Mouse (Mus musculus): ENCODE measurements around the gene Zfand2a. TPM values are rescaled to one million over a fixed set of nuclear protein-coding genes. Genes with fewer than 3 reads are reported as not detected.

Zfand2a gene
- polyA plus RNA-seq, 1 experiment = 25.4 TPM

DNA sequence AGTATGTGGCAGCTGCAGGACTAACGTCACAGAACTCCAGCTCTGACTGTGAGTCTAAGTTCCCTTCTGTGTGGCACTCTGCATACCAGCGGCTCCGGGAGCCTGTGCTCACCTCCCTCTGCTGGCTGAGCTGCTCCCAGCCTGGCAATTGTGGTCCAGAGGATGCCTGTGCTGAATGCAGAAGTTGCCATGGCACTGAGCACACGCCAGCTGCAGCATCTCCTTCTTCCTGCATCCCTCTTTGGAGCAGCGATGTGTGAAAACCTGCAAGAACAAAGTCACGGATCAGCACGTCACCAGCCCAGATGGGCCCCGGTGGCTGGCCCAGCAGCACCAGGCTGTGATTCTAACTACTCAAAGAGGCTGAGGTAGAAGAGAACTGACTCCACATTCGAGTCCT, 9.6 kb downstream of the Zfand2a start:
- TF ChIP-seq CTCF (IDR thresholded peaks at IDR 0.05; ENCODE audit: borderline replicate concordance, insufficient read depth, low read length) (no peak), POLR2A (IDR thresholded peaks at IDR 0.05; ENCODE audit: low read depth, low read length) (no peak)
- no peak overlapping the region for H3K4me3 ChIP-seq (ENCODE audit: insufficient read depth, low read length)
- no peak overlapping the region for H3K27ac ChIP-seq (ENCODE audit: insufficient read depth, low read length)
- peaks cover 2% of the 10 kb centered on the region; the same call in 1 of the 2 replicates for H3K4me1 ChIP-seq (ENCODE audit: control insufficient read depth, insufficient read depth, low read length)

DNA sequence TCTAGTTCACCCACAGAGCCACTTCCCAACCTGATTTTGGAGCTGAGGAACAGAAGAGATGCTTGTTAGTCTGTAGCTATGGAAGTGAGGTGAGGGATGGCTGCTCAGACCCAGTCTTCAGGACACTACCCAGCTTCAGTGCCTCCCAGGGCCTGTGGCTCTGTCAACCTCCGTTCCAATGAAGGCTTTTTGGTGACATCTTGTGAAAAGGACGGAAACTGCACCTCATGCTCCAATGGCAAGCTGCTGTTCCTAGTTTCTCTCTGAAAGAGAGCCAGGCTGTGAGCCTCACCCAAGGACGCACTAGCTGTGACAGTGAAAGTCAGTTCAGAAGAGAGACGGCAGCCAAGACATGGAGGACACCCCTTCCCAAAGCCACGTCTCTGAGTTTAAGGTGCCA, 16.4 kb downstream of the Zfand2a start:
- H3K4me3 ChIP-seq (ENCODE audit: insufficient read depth, low read length) = no peak overlapping the region
- H3K27ac ChIP-seq (ENCODE audit: insufficient read depth, low read length) = no peak overlapping the region
- no peaks in the 10 kb centered on the region for H3K4me1 ChIP-seq (ENCODE audit: control insufficient read depth, insufficient read depth, low read length)
- no peak for TF ChIP-seq CTCF (IDR thresholded peaks at IDR 0.05; ENCODE audit: borderline replicate concordance, insufficient read depth, low read length)
- TF ChIP-seq POLR2A (IDR thresholded peaks at IDR 0.05; ENCODE audit: low read depth, low read length) = no peak

DNA sequence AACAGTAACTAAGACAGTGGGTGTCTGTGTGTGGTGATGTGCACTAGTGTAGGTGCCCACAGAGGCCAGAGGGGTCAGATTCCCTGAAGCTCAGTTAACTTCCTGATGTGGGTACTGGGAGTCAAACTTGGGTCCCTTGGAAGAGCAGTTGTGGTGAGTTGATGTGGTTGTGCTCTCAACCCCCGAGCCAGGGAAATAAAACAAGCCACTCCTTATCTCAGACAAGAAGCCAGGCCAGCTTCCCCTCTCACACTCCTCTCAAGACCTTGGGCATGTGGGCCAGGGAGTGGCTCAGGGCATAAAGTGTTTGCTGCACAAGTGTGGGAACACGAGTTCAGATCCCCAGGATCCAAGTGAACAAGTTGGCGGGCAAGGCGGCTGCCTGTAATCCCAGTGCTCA, 17.5 kb downstream of the Zfand2a start:
- Histone ChIP-seq H3K4me1 (ENCODE audit: control insufficient read depth, insufficient read depth, low read length) (no peaks in the 10 kb centered on the region), H3K27ac (ENCODE audit: insufficient read depth, low read length) (no peak overlapping the region), H3K4me3 (ENCODE audit: insufficient read depth, low read length) (no peak overlapping the region)
- TF ChIP-seq POLR2A (IDR thresholded peaks at IDR 0.05; ENCODE audit: low read depth, low read length) (no peak), CTCF (IDR thresholded peaks at IDR 0.05; ENCODE audit: borderline replicate concordance, insufficient read depth, low read length) (no peak)

- Histone ChIP-seq H3K27ac (ENCODE audit: insufficient read depth, low read length) (no peak overlapping the region), H3K4me3 (ENCODE audit: insufficient read depth, low read length) (no peak overlapping the region), H3K4me1 (ENCODE audit: control insufficient read depth, insufficient read depth, low read length) (no peaks in the 10 kb centered on the region)
- TF ChIP-seq POLR2A (IDR thresholded peaks at IDR 0.05; ENCODE audit: low read depth, low read length) = no peak
- no peak for TF ChIP-seq CTCF (IDR thresholded peaks at IDR 0.05; ENCODE audit: borderline replicate concordance, insufficient read depth, low read length)
Observed at GRCm38 (mm10) chr5:139466373-139466772, 18.0 kb downstream of the Zfand2a start.

- Histone ChIP-seq H3K4me3 (ENCODE audit: insufficient read depth, low read length) (no peak overlapping the region), H3K4me1 (ENCODE audit: control insufficient read depth, insufficient read depth, low read length) (no peaks in the 10 kb centered on the region), H3K27ac (ENCODE audit: insufficient read depth, low read length) (no peak overlapping the region)
- TF ChIP-seq CTCF (IDR thresholded peaks at IDR 0.05; ENCODE audit: borderline replicate concordance, insufficient read depth, low read length) (no peak), POLR2A (IDR thresholded peaks at IDR 0.05; ENCODE audit: low read depth, low read length) (no peak)
Observed at GRCm38 (mm10) chr5:139464874-139465273, 19.5 kb downstream of the Zfand2a start.

DNA sequence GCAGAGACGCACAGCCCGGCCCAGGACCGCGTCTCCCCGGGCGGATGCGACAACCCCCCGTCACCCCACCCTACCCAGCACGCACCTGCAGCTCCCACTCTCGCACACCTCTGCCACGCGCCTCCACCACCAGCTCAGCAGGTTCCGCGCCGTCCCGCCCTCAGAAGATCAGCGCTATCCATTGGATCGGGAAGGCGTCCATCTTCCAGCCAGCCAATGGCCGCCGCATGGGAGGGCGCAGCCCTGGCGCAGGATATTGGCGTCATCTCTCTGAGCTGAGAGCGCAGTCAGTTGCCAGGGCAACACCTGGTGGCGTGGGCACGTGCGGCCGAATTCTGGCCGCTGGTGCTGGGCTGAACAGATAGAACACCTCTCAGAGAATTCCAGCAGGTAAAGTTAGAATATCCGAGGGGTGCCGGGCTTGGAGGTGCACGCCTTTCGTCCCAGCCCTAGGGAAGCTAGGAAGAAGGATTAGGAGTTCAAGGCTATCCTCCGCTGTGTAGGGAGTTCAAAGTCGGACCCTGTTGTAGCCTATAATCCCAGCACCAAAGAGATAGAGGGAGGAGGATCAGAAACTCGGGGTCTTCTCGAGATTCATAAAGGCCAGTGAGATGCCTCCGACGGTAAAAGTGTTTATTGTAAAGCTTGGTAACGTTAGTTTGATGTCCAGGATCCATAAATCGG, 23.8 kb downstream of the Zfand2a start, which contains the start of gene 3110082I17Rik:
Gene 3110082I17Rik, minus strand, starts transcription at position 144 of the 684 bp plus-strand sequence.
- peak within 1 kb of the TSS; percentile 61 for H3K4me3 ChIP-seq (ENCODE audit: insufficient read depth, low read length)
- TF ChIP-seq POLR2A (IDR thresholded peaks at IDR 0.05; ENCODE audit: low read depth, low read length) (peak; percentile 41; the same call in 1 of the 2 replicates), CTCF (IDR thresholded peaks at IDR 0.05; ENCODE audit: borderline replicate concordance, insufficient read depth, low read length) (no peak)
- no peak within 1 kb of the TSS for H3K27ac ChIP-seq (ENCODE audit: insufficient read depth, low read length)
- peaks cover 4% of the 10 kb centered on the region for H3K4me1 ChIP-seq (ENCODE audit: control insufficient read depth, insufficient read depth, low read length)

DNA sequence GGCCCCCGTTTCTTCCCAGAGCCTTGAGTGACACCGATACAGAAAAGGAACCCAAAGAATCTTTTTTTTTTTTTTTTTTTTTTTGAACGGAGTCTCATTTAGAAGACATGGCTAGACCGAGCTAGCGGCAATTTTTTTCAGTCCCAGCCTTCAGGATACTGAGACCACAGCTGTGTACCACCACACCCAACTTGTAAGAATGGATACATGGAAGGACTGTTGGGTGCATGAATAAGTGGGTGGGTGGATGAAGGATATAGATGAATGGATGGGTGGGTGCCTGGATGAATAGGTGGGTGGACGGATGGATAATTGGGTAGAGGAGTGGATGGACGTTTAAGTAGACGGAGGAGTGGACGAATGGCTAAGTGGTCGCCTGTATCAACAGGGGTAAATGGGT, 24.4 kb downstream of the Zfand2a start:
- Histone ChIP-seq H3K4me1 (ENCODE audit: control insufficient read depth, insufficient read depth, low read length) (peaks cover 4% of the 10 kb centered on the region), H3K27ac (ENCODE audit: insufficient read depth, low read length) (no peak overlapping the region), H3K4me3 (ENCODE audit: insufficient read depth, low read length) (peak overlapping the region; percentile 61)
- TF ChIP-seq POLR2A (IDR thresholded peaks at IDR 0.05; ENCODE audit: low read depth, low read length) = no peak
- no peak for TF ChIP-seq CTCF (IDR thresholded peaks at IDR 0.05; ENCODE audit: borderline replicate concordance, insufficient read depth, low read length)

DNA sequence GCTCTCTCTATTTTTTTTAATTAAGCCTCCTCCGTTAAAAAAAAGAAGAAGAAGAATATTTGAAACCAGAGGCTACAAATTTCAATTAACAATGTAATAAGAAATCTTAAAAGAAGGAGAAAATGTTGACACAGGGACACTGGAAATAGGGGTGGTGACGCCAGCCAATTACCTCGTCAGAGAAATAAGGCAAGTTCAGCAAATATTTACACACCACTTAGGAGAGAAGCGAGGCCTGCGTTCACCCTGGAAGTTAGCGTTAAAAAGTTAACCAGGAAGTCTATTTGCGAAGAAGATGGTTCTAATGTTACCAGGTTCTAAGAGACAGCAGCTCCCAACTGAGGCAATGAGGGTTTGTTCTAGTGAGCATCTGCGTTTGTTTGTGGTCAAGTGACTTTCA, 27.1 kb downstream of the Zfand2a start:
- TF ChIP-seq CTCF (IDR thresholded peaks at IDR 0.05; ENCODE audit: borderline replicate concordance, insufficient read depth, low read length) (no peak), POLR2A (IDR thresholded peaks at IDR 0.05; ENCODE audit: low read depth, low read length) (no peak)
- Histone ChIP-seq H3K27ac (ENCODE audit: insufficient read depth, low read length) (no peak overlapping the region), H3K4me1 (ENCODE audit: control insufficient read depth, insufficient read depth, low read length) (peaks cover 4% of the 10 kb centered on the region), H3K4me3 (ENCODE audit: insufficient read depth, low read length) (no peak overlapping the region)

DNA sequence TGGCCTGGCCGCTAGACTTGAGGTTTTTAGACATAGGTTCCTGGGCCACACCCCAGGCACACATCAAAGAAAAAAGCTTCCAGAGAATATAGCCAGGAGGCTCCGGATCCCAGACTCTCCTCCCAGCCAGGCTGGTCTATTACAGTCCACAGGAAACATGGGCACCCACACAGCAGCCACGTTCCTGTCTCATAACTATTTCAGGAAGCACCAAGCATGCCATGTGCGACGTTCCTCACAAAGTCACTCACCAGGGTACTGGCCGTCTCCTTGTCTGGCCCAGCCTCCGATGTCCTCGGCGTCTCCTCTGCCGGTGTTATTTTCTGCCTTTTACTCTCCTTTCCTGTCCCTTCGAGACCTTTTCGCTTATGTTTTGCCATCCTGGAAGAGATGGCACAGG, 29.2 kb downstream of the Zfand2a start:
- Histone ChIP-seq H3K27ac (ENCODE audit: insufficient read depth, low read length) (no peak overlapping the region), H3K4me1 (ENCODE audit: control insufficient read depth, insufficient read depth, low read length) (peaks cover 4% of the 10 kb centered on the region), H3K4me3 (ENCODE audit: insufficient read depth, low read length) (no peak overlapping the region)
- TF ChIP-seq POLR2A (IDR thresholded peaks at IDR 0.05; ENCODE audit: low read depth, low read length) (no peak), CTCF (IDR thresholded peaks at IDR 0.05; ENCODE audit: borderline replicate concordance, insufficient read depth, low read length) (no peak)

GRCm38 (mm10) chr5:139453031-139453430, 31.3 kb downstream of the Zfand2a start:
- no peak overlapping the region for H3K4me3 ChIP-seq (ENCODE audit: insufficient read depth, low read length)
- H3K4me1 ChIP-seq (ENCODE audit: control insufficient read depth, insufficient read depth, low read length) = no peaks in the 10 kb centered on the region
- TF ChIP-seq POLR2A (IDR thresholded peaks at IDR 0.05; ENCODE audit: low read depth, low read length) = no peak
- TF ChIP-seq CTCF (IDR thresholded peaks at IDR 0.05; ENCODE audit: borderline replicate concordance, insufficient read depth, low read length) = no peak
- H3K27ac ChIP-seq (ENCODE audit: insufficient read depth, low read length) = no peak overlapping the region
